Mouse (Mus musculus): ENCODE data around the gene Prok2. TPM values are rescaled to one million over a fixed set of nuclear protein-coding genes. Genes with fewer than 3 reads are reported as not detected.

The Prok2 gene
- polyA plus RNA-seq, 1 experiment from 2014 or later, result 0.11 TPM

Other genes with a start within 250 kb of the Prok2 start
- 79.9 and 99.3 TPM in 2 replicates for gene Foxp1, start 203.7 kb downstream of the Prok2 start, polyA plus RNA-seq (2016; fragmentation: Nextera tagmentation; extraction: Ambion mirVana)
- 4.1 and 7.1 TPM in 2 replicates for gene Eif4e3, start 59.6 kb downstream of the Prok2 start, polyA plus RNA-seq (2016; fragmentation: Nextera tagmentation; extraction: Ambion mirVana)
- gene Gm20696, start 59.6 kb downstream of the Prok2 start, polyA plus RNA-seq (2016; fragmentation: Nextera tagmentation; extraction: Ambion mirVana), result 2.2 and 3.4 TPM in 2 replicates
- gene Gpr27, start 33.7 kb downstream of the Prok2 start, polyA plus RNA-seq (2016; fragmentation: Nextera tagmentation; extraction: Ambion mirVana), result 0.68 and 0.92 TPM in 2 replicates